Mouse (Mus musculus) ES-Bruce4 (cell line): ENCODE results near the gene Cmip. TPM values are rescaled to one million over a fixed set of nuclear protein-coding genes. Genes with fewer than 3 reads are reported as not detected.

ENCODE experiments used
- H3K27ac ChIP-seq: 2 replicates; pipeline ENCODE4 v1.5.1; 2012; ENCODE audit warnings: low read length, inconsistent platforms; ENCODE audit not compliant: insufficient read depth
- H3K27me3 ChIP-seq: 2 replicates; pipeline ENCODE4 v1.6.1; 2012; ENCODE audit warnings: mild to moderate bottlenecking, low read length, inconsistent platforms; ENCODE audit not compliant: control insufficient read depth, poor library complexity, insufficient read depth, severe bottlenecking
- H3K36me3 ChIP-seq: 2 replicates; pipeline ENCODE4 v1.6.1; 2012; ENCODE audit warnings: inconsistent platforms, mild to moderate bottlenecking, low read length, moderate library complexity; ENCODE audit not compliant: control insufficient read depth, poor library complexity, insufficient read depth, severe bottlenecking
- H3K4me1 ChIP-seq: one replicate; pipeline ENCODE4 v1.8.1; 2011; ENCODE audit warnings: low read length; ENCODE audit not compliant: control insufficient read depth, insufficient read depth
- H3K4me3 ChIP-seq: 2 replicates; pipeline ENCODE4 v1.5.1; 2011; ENCODE audit warnings: low read depth, mild to moderate bottlenecking, low read length
- H3K9ac ChIP-seq: 2 replicates; pipeline ENCODE4 v1.6.1; 2012; ENCODE audit warnings: low read depth, mild to moderate bottlenecking, inconsistent platforms; ENCODE audit not compliant: poor library complexity, severe bottlenecking
- H3K9me3 ChIP-seq: replicated peaks from 2 replicates; pipeline ENCODE4 v1.6.1; 2012; ENCODE audit warnings: mild to moderate bottlenecking, low read length, inconsistent platforms; ENCODE audit not compliant: control insufficient read depth, poor library complexity, insufficient read depth, severe bottlenecking
- CTCF ChIP-seq: IDR thresholded peaks from one replicate; pipeline ENCODE4 v1.8.1; 2011; ENCODE audit warnings: low read depth, low read length
- EP300 ChIP-seq: IDR thresholded peaks from 2 replicates; pipeline ENCODE4 v1.6.1; 2011; ENCODE audit warnings: low read depth, low read length; ENCODE audit not compliant: insufficient read depth
- POLR2A ChIP-seq: IDR thresholded peaks from one replicate; pipeline ENCODE4 v1.8.1; 2011; ENCODE audit warnings: low read length; ENCODE audit not compliant: insufficient read depth
- polyA plus RNA-seq: library from polyadenylated mRNA; stranded (reverse); fragments of >200 nt; gene quantifications from 2 replicates; pipeline ENCODE4 v1.2.4, GENCODE M21; 2011; ENCODE audit warnings: low read depth; ENCODE audit not compliant: missing spikeins, insufficient read depth, insufficient read length

Gene Cmip
- polyA plus RNA-seq, 1 experiment = 67.9 TPM

DNA sequence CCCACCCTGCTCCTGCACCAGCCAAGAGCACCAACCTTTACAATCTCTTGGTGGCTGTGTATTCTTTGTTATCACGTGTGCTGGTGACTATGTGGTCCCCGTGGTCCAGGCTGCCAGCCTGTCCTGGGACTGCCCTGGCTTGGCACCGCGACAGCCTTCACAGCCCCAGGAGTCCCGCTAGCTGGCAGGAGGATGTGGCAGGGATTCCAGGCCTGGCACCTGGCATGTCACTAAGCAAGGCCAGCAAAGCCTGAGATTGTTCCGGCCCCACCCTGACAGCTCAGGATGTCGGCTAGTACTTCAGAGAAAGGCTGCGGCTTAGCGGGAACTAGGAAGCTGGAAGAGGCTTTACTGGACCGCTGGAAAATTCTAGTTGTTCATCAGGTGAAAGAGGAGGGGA is 106.4 kb downstream of the Cmip start:
- no peaks in the 10 kb centered on the region for H3K36me3 ChIP-seq
- no peak overlapping the region for H3K4me3 ChIP-seq
- TF ChIP-seq EP300 = no peak
- no peak overlapping the region for H3K9ac ChIP-seq
- peaks cover 16% of the 10 kb centered on the region for H3K4me1 ChIP-seq
- H3K27me3 ChIP-seq = no peaks in the 10 kb centered on the region
- H3K27ac ChIP-seq = no peak overlapping the region
- no peaks in the 10 kb centered on the region for H3K9me3 ChIP-seq

DNA sequence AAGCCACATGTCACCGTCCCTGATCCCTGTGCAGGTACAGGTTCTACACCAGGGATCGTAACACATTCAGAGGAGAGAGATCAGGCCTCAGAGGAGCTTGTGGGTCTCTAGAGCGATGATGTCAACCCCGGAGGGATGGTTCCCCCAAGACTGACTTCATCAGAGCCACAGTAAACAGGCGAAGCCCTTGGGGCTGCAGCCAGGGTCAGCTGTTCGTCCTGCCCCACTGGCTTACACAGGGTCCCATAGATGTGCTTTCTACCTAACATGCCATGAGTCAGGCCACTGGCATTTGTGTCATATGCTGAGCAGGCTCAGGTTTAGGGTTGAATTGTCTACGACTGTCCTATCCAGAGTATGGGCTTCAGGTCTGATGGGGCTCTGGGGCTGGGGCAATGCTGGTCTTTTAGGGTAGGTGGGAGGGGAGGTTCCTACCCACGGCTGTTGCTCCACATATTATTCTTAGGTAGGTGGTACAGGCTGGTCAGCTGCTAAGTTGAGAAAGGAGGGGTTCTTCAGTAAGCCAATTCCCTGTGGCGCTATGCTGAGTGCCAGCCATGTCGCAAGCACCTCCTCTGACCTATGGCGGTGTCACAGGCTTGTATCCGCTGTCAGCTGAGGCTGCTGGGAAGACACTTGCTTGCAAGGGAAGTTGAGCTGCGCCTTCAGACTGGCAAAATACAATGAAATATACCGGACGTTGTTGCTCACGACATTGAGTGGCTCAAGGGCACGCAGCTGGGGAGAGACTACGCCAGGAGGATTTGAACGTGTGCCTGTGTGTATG is 107.7 kb downstream of the Cmip start:
- Histone ChIP-seq H3K4me1 (peaks cover 17% of the 10 kb centered on the region), H3K4me3 (no peak overlapping the region)

DNA sequence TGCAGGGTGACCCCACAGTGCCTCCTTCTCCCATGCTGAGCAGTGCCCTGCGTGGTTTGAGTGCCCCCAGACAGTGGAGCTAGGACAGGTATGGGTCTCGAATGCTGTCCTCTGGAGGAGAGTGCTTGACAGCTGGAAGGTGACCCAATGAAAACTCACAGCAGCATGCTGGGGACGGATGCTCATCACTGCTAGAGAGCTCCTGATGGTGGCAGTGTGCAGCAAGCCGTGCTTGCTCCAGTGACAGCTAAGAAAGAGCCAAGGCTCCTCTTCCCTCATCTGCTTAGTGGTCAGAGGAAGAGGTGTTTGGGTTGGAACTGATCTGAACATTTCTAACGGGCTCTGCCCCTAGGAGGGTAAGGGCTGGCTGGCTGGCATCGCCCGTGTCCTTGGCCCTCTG is 109.6 kb downstream of the Cmip start:
- Histone ChIP-seq H3K36me3 (no peaks in the 10 kb centered on the region), H3K4me3 (no peak overlapping the region), H3K4me1 (peaks cover 15% of the 10 kb centered on the region), H3K9ac (no peak overlapping the region), H3K27ac (no peak overlapping the region), H3K27me3 (no peaks in the 10 kb centered on the region), H3K9me3 (no peaks in the 10 kb centered on the region)
- TF ChIP-seq POLR2A = no peak
- no peak for TF ChIP-seq EP300
- peak; percentile 39 for TF ChIP-seq CTCF

More for the DNA sequence above, 107.7 kb downstream of the Cmip start:
- TF ChIP-seq POLR2A (no peak), EP300 (no peak), CTCF (no peak)
- no peak overlapping the region for H3K9ac ChIP-seq
- no peaks in the 10 kb centered on the region for H3K9me3 ChIP-seq
- no peaks in the 10 kb centered on the region for H3K36me3 ChIP-seq
- no peaks in the 10 kb centered on the region for H3K27me3 ChIP-seq
- no peak overlapping the region for H3K27ac ChIP-seq

- Histone ChIP-seq H3K36me3 (no peaks in the 10 kb centered on the region), H3K27ac (no peak overlapping the region), H3K27me3 (no peaks in the 10 kb centered on the region), H3K9ac (no peak overlapping the region), H3K9me3 (no peaks in the 10 kb centered on the region), H3K4me1 (peaks cover 16% of the 10 kb centered on the region), H3K4me3 (no peak overlapping the region)
- TF ChIP-seq EP300 = no peak
- no peak for TF ChIP-seq CTCF
- TF ChIP-seq POLR2A = no peak
Measured at GRCm38 (mm10) chr8:117367441-117367840, 110.6 kb downstream of the Cmip start.

DNA sequence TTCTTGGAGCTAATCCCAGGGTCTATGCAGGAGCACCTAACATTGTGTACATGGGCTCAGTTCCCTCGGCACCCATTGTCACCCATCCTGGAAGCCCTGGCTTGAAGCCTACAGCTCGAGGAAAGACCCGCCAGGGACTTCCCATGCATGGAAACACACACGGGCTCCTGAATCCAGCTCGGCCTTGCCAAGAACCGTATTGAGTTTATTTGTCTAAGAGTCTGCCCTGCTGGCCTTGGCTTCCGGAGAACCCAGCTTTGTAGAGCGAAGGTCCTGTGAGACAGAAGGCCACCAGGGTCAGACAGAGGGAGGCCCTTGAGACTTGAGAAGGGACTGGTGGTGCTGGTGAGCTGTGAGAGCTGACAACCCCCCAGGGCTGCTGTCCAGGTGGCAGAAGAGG is 111.9 kb downstream of the Cmip start:
- no peak for TF ChIP-seq EP300
- no peak for TF ChIP-seq CTCF
- TF ChIP-seq POLR2A = no peak
- H3K4me3 ChIP-seq = no peak overlapping the region
- H3K9me3 ChIP-seq = no peaks in the 10 kb centered on the region
- H3K27me3 ChIP-seq = no peaks in the 10 kb centered on the region
- H3K27ac ChIP-seq = no peak overlapping the region
- peaks cover 12% of the 10 kb centered on the region for H3K4me1 ChIP-seq
- H3K36me3 ChIP-seq = no peaks in the 10 kb centered on the region
- H3K9ac ChIP-seq = no peak overlapping the region

- Histone ChIP-seq H3K4me3 (no peak overlapping the region), H3K9ac (no peak overlapping the region), H3K9me3 (no peaks in the 10 kb centered on the region), H3K4me1 (peaks cover 9% of the 10 kb centered on the region), H3K27me3 (no peaks in the 10 kb centered on the region), H3K27ac (peak overlapping the region; percentile 64), H3K36me3 (no peaks in the 10 kb centered on the region)
- TF ChIP-seq EP300 = no peak
- no peak for TF ChIP-seq POLR2A
Measured at GRCm38 (mm10) chr8:117370009-117370408, 113.1 kb downstream of the Cmip start.
